Mouse (Mus musculus) heart, embryonic 12.5 days (tissue): ENCODE results near the gene Ctcfl. TPM values are rescaled to one million over a fixed set of nuclear protein-coding genes. Genes with fewer than 3 reads are reported as not detected.
"Not testable (repeated sequence)": the region's sequence is repeated elsewhere in the genome, so short reads cannot be mapped to it uniquely, and the experiment has no call there.

Experiments used
- ATAC-seq: fragments of 200-750 bp; cut with Nextera tagmentation; 2 replicates; pipeline ENCODE4 v1.8.0; 2017; ENCODE audit warnings: moderate TSS enrichment, moderate library complexity; ENCODE audit not compliant: insufficient number of reproducible peaks, low FRiP score
- H3K27ac ChIP-seq: fragments of 300-500 bp; sonication (generic); 2 replicates; pipeline ENCODE4 v1.5.1; 2016; ENCODE audit warnings: mild to moderate bottlenecking, moderate library complexity; ENCODE audit not compliant: poor library complexity, severe bottlenecking
- H3K27me3 ChIP-seq: fragments of 300-500 bp; sonication (generic); replicated peaks from 2 replicates; pipeline ENCODE4 v1.6.1; 2016; ENCODE audit warnings: mild to moderate bottlenecking, moderate library complexity
- H3K36me3 ChIP-seq: fragments of 300-500 bp; sonication (generic); 2 replicates; pipeline ENCODE4 v1.6.1; 2016; ENCODE audit warnings: mild to moderate bottlenecking, moderate library complexity
- H3K4me1 ChIP-seq: fragments of 300-500 bp; sonication (generic); replicated peaks from 2 replicates; pipeline ENCODE4 v1.6.1; 2016; ENCODE audit warnings: mild to moderate bottlenecking
- H3K4me2 ChIP-seq: fragments of 300-500 bp; sonication (generic); 2 replicates; pipeline ENCODE4 v1.6.1; 2016; ENCODE audit warnings: mild to moderate bottlenecking, moderate library complexity
- H3K4me3 ChIP-seq: fragments of 300-500 bp; sonication (generic); 2 replicates; pipeline ENCODE4 v1.5.1; 2016; ENCODE audit warnings: mild to moderate bottlenecking
- H3K9ac ChIP-seq: fragments of 300-500 bp; sonication (generic); 2 replicates; pipeline ENCODE4 v1.6.1; 2016; ENCODE audit warnings: mild to moderate bottlenecking, moderate library complexity
- H3K9me3 ChIP-seq: fragments of 300-500 bp; sonication (generic); replicated peaks from 2 replicates; pipeline ENCODE4 v1.6.1; 2016; ENCODE audit warnings: mild to moderate bottlenecking, moderate library complexity
- WGBS: fragments of 180-500 bp; shearing (Covaris S2); methylation state at CpG from one replicate; pipeline ENCODE4 v1.1.7; 2016; 5-methylcytosine and 5-hydroxymethylcytosine counted together
- polyA plus RNA-seq: library from polyadenylated mRNA; unstranded; fragments of >200 nt; fragmentation: Nextera tagmentation; extraction: Ambion mirVana; gene quantifications from 2 replicates; pipeline ENCODE4 v1.2.1, GENCODE M21; 2016

The Ctcfl gene
- polyA plus RNA-seq, 1 experiment from 2014 or later: 0.70 TPM

DNA sequence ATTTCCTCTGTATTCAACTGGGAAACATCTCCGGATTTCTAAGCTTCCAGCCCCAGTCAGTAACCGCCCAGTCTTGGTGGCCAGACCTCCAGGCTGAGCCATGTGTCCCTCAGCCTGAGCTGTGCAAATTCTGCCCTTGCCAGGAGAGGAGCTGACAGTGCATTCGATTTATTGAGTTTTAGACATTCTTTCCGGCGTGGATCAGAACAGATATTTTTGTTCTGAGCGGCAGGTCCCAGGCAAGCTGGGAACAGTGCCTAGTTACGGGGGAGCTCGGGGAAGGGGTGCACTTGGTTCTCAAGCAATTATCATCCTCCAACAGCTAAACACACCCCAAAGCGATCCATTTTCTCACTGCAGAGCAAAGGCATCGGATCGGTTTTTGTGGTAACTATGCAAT lies 24.3 kb upstream of the Ctcfl start:
- ATAC-seq: no peak
- H3K27me3 ChIP-seq: peaks cover 9% of the 10 kb centered on the region; the same call in 1 of the 2 replicates
- no peak overlapping the region for H3K4me2 ChIP-seq
- H3K36me3 ChIP-seq: no peaks in the 10 kb centered on the region
- H3K9ac ChIP-seq: no peak overlapping the region
- no peak overlapping the region for H3K4me3 ChIP-seq
- H3K9me3 ChIP-seq: no peaks in the 10 kb centered on the region
- no peak overlapping the region for H3K27ac ChIP-seq
- peaks cover 4% of the 10 kb centered on the region for H3K4me1 ChIP-seq
- WGBS: 80% methylated on average over 11 of the region's 11 CpGs

DNA sequence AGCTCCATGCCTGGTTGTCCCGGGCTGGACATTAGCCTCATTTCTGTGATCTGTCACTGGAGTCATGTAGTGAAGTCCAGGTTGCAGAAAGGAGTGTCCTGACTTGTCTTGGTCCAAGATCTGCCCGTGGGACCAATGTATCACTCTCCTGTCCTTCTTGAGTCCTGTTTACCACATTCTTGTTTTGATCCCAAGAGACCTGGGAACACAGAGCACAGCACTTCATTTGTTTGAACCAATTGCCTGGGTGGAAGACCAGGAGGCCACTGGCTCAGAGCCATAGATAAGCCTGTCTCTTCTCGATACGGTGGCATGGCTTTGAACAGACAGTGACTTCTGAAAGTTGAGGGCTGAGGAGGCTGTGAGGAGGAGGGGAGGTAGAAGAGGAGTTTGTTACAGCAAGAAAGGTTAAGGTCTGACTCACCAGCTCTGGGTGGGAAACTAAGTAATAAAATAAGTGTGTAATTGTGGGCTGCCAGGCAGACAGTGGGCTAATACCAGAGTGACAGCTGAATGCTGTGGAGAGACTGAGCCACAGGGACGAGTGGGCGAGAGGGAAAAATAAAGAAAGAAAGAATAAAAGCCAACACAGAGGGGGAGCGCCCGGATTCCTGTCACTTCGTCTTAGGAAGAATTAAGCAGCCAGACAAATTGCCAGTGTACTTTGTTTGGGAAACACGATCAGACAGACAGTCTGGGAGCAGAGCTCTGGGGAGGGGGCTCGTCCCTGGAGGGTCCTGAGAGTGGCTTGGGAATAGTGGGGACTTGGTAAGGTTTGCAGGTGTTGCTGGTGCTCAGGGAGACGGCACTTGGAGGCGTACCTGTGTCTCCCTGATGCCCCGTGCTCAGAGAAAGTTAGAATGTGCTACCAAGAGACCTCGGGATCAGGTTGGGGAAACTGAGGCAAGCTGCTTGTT lies 19.3 kb upstream of the Ctcfl start:
- Histone ChIP-seq H3K4me3 (no peak overlapping the region), H3K36me3 (no peaks in the 10 kb centered on the region), H3K4me1 (peaks cover 24% of the 10 kb centered on the region), H3K27ac (no peak overlapping the region), H3K9ac (no peak overlapping the region), H3K4me2 (no peak overlapping the region), H3K9me3 (no peaks in the 10 kb centered on the region), H3K27me3 (no peaks in the 10 kb centered on the region)
- no peak for ATAC-seq
- 57% methylated on average over 15 of the region's 15 CpGs for WGBS

DNA sequence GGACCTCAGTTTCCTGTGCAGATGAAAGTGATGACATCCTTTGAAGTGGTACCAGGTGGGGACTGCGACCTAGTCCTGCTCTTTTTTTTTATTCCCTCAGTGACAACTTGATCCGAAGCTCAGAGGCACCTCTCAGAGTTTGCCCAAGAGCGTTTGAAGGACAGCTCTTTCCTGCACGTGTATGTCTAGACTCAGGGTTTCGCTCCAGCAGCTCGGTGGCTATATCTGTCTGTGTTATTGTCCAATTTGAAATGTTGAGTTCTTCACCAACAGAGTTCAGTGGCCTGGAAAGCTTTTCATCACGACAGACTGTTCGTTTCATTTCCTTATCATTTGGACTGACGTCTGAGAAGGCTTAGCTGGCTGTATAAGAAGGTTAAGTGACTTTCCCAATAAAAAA lies 15.4 kb upstream of the Ctcfl start:
- Histone ChIP-seq H3K4me3 (no peak overlapping the region), H3K9ac (no peak overlapping the region), H3K4me2 (peak overlapping the region; percentile 4; the same call in 1 of the 2 replicates), H3K9me3 (no peaks in the 10 kb centered on the region), H3K27ac (peak overlapping the region; percentile 67), H3K27me3 (no peaks in the 10 kb centered on the region), H3K4me1 (peaks cover 40% of the 10 kb centered on the region), H3K36me3 (no peaks in the 10 kb centered on the region)
- peak; percentile 65; the same call in 1 of the 2 replicates for ATAC-seq
- 10% methylated on average over 9 of the region's 9 CpGs for WGBS

DNA sequence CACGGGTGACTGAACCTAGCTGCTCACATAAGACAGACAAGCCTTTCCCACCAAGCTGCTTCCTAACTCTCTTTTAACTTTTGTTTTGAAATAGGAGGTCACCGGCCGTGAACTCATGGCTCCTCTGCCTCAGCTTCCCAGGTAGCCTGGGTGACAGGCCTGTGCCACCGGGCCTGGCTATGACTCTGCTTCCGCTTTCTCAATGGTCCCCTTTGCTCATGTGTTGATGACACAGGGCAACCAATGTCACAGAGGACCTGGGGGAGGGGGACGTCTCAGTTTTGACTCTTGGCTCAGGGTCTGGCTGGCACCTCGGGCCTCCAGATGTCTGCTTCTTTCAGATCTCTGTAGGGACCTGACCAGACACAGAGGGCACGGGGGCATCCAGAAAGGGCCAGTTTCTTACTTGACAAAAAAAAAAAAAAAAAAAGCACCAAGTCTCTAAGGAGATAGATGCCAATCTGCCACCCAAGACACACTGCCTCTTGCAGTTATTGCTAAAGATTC lies 13.5 kb upstream of the Ctcfl start:
- no peak for ATAC-seq
- Histone ChIP-seq H3K4me2 (no peak overlapping the region), H3K4me3 (no peak overlapping the region), H3K9ac (no peak overlapping the region), H3K36me3 (no peaks in the 10 kb centered on the region), H3K27me3 (peaks cover 5% of the 10 kb centered on the region; the same call in 1 of the 2 replicates), H3K4me1 (peaks cover 35% of the 10 kb centered on the region), H3K27ac (no peak overlapping the region), H3K9me3 (no peaks in the 10 kb centered on the region)
- WGBS: 71% methylated on average over 8 of the region's 8 CpGs

DNA sequence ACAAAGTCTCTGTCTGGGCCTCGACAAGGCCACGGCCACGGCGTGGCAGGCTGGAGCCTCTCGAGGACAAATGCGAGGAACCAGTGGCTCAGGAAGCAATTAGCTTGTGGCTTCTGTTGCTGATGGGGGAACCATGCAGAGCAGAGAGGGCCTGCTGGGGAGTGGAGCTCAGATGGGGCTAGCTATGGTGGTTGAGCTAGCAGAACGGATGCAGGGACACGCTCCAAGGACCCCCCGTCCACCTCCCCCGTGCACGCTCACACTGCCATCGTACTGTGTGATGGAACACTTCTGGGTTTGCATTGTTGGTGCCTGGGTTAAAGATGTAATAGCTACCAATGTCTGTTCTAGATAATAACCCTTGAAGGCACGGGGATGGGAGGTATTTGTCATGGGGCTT lies 12.9 kb upstream of the Ctcfl start:
- Histone ChIP-seq H3K9ac (no peak overlapping the region), H3K27me3 (peaks cover 5% of the 10 kb centered on the region; the same call in 1 of the 2 replicates), H3K4me2 (no peak overlapping the region), H3K4me1 (peaks cover 35% of the 10 kb centered on the region), H3K9me3 (no peaks in the 10 kb centered on the region), H3K27ac (no peak overlapping the region), H3K4me3 (no peak overlapping the region), H3K36me3 (no peaks in the 10 kb centered on the region)
- no peak for ATAC-seq
- 83% methylated on average over 13 of the region's 13 CpGs for WGBS

DNA sequence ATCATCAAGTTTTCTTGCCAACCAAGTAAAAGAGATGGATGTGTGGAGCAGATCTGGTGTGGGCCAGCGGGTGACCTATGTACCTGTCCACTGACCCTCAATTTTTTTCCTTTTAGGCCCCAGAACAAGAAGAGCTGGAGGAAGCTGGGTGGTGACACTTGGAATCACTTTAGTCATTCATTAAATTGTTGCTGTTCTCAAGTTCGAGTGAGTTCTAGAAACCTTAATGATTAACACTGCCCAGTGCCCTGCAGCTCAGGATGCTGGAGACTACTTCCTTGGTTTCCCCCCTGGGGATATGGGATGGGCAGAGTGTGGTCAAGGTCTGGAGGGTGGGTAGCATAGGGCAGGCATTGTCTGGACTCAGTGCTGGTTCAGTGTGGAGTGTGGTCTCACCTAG lies 9.8 kb upstream of the Ctcfl start:
- 74% methylated on average over 2 of the region's 2 CpGs for WGBS
- H3K4me3 ChIP-seq: no peak overlapping the region
- no peak for ATAC-seq
- no peak overlapping the region for H3K9ac ChIP-seq
- H3K27me3 ChIP-seq: peaks cover 5% of the 10 kb centered on the region; the same call in 1 of the 2 replicates
- H3K4me1 ChIP-seq: peaks cover 19% of the 10 kb centered on the region
- H3K27ac ChIP-seq: no peak overlapping the region
- H3K4me2 ChIP-seq: no peak overlapping the region
- H3K36me3 ChIP-seq: no peaks in the 10 kb centered on the region
- no peaks in the 10 kb centered on the region for H3K9me3 ChIP-seq

DNA sequence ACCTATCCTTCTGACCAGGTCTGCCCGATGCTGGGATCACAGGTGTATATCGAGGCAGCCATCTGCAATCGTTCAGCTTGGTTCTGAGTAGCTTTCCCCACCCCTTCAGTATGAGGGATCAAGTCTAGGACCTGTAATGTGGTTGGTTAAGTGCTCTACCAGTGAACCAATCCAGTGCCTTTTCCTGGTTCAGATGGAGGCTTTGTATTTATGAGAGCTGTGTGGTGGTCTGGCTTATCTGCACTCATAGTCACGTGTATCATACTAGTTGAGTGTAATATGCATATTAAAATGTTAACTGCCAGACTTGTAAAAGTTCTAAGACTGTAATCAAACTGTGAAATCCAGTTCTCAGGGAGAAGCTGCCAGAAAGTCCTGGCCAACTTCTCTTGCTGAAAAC lies 7.1 kb upstream of the Ctcfl start:
- peaks cover 4% of the 10 kb centered on the region; the same call in 1 of the 2 replicates for H3K4me1 ChIP-seq
- H3K27ac ChIP-seq: no peak overlapping the region
- no peaks in the 10 kb centered on the region for H3K36me3 ChIP-seq
- H3K27me3 ChIP-seq: peaks cover 5% of the 10 kb centered on the region; the same call in 1 of the 2 replicates
- H3K9ac ChIP-seq: no peak overlapping the region
- 75% methylated on average over 4 of the region's 4 CpGs for WGBS
- H3K9me3 ChIP-seq: no peaks in the 10 kb centered on the region
- no peak overlapping the region for H3K4me3 ChIP-seq
- H3K4me2 ChIP-seq: no peak overlapping the region
- no peak for ATAC-seq

DNA sequence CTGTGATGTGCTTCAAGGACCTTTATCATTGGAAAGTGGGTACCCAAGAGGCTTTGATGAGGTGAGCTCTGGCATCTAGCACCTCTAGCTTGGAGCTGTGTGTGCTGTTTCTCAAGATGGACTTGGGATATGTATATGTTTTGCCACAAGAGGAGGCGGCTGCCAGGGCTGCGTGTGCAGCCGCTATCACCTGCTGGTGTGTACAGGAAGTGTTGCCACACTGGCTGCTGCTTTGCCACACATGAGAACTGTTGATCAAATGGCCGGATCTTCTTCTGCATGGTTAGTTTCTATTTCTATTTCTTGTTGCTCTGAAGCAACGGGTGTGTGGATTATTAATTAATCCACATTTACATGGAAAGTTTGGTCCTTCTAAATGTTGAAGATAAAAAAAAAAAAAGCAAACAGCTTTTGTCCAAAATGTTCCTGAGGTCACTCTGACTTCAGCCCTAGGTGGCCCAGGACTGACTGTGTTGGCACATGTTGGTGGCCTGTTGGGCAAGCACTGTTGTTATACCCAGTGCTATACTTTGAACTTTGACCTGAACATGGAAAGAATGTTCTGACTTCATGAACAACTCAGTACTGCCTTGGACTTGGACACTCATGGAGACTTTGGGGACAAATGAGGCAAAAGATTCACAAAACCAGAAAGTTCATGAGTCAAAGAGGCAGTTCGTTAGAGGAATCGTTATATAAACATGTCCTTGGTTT lies 4.9 kb upstream of the Ctcfl start:
- Histone ChIP-seq H3K9ac (no peak overlapping the region), H3K27me3 (peaks cover 1% of the 10 kb centered on the region; the same call in 1 of the 2 replicates), H3K27ac (no peak overlapping the region), H3K4me1 (0 out of 2 replicates have a peak, but pooled peaks cover 4% of the 10 kb centered on the region), H3K4me3 (no peak overlapping the region), H3K4me2 (no peak overlapping the region), H3K9me3 (no peaks in the 10 kb centered on the region), H3K36me3 (no peaks in the 10 kb centered on the region)
- 78% methylated on average over 7 of the region's 7 CpGs for WGBS
- ATAC-seq: no peak

DNA sequence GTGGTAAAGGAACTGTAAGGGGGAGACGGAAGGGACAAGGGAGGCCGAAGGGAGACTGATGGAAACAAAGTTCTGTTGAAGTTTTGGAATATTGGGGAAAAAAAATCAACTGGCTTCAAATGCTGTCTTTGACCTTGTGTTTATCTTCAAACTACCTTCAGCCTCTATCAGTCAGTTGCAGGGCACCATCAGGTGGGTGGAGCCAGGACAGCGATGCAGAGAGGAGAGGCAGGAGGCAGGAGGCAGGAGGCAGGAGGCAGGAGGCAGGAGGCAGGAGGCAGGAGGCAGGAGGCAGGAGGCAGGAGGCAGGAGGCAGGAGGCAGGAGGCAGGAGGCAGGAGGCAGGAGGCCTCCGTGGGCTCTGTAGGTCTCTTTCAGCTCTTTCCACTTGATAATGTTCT lies 792 bp upstream of the Ctcfl start:
- H3K4me1 ChIP-seq, H3K4me2 ChIP-seq, ATAC-seq, H3K4me3 ChIP-seq, H3K36me3 ChIP-seq, H3K27ac ChIP-seq, H3K9ac ChIP-seq, H3K9me3 ChIP-seq, H3K27me3 ChIP-seq: not testable (repeated sequence)
- 62% methylated on average over 4 of the region's 4 CpGs for WGBS

DNA sequence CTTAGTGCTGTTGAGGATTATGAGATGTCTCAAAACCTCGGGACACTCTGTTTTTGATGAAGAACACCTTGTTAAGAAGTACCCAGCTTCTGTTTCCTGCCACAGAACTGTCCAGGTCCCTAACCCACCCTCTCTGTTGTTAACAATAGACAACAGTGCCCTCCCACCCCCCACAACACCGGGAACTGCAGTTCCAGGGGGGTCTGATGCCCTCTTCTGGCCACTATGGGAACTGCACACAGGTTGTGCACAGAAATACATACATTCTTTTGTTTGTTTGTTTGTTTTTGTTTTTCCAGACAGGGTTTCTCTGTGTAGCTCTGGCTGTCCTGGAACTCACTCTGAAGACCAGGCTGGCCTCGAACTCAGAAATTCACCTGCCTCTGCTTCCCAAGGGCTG lies 5.5 kb downstream of the Ctcfl start:
- H3K36me3 ChIP-seq, H3K4me2 ChIP-seq, H3K27ac ChIP-seq, ATAC-seq, H3K27me3 ChIP-seq, H3K4me1 ChIP-seq, H3K4me3 ChIP-seq, H3K9ac ChIP-seq: not testable (repeated sequence)
- 65% methylated on average over 3 of the region's 3 CpGs for WGBS
- H3K9me3 ChIP-seq: peaks cover 11% of the 10 kb centered on the region; the same call in 1 of the 2 replicates

DNA sequence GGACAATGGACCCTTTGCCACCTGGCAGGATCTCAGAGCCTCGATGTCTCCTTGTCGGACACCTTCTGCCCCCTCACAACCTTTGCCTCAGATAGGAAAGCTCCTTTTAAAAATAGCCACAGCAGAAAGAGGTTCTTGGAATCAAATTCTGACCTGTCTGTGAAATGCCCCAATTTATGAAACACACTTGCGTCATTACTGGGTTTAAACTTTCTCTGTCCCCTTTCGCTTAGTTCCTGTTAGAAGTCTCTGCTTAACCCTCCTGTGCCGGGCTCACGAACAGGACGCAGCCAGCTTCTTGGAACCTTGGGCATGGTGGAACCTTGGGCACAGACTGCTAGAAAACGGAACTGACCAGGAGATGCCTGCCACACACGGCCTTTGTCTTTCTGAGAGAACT lies 8.8 kb downstream of the Ctcfl start:
- peaks cover 11% of the 10 kb centered on the region; the same call in 1 of the 2 replicates for H3K9me3 ChIP-seq
- WGBS: 82% methylated on average over 9 of the region's 9 CpGs
- ATAC-seq: no peak
- H3K4me3 ChIP-seq: no peak overlapping the region
- no peak overlapping the region for H3K4me2 ChIP-seq
- H3K9ac ChIP-seq: no peak overlapping the region
- no peaks in the 10 kb centered on the region for H3K36me3 ChIP-seq
- H3K4me1 ChIP-seq: peaks cover 10% of the 10 kb centered on the region
- no peaks in the 10 kb centered on the region for H3K27me3 ChIP-seq
- H3K27ac ChIP-seq: no peak overlapping the region
